Mouse (Mus musculus) heart, embryonic 15.5 days (tissue): ENCODE data around the gene Mrtfa. TPM values are rescaled to one million over a fixed set of nuclear protein-coding genes. Genes with fewer than 3 reads are reported as not detected.

ENCODE experiments used
- ATAC-seq: fragments of 200-750 bp; cut with Nextera tagmentation; replicated peaks from 2 replicates; pipeline ENCODE4 v1.8.0; 2017; ENCODE audit warnings: low read depth, moderate TSS enrichment; ENCODE audit not compliant: insufficient number of reproducible peaks, insufficient read depth, low FRiP score
- H3K27ac ChIP-seq: fragments of 300-500 bp; sonication (generic); 2 replicates; pipeline ENCODE4 v1.5.1; 2015; ENCODE audit warnings: mild to moderate bottlenecking, inconsistent platforms
- H3K27me3 ChIP-seq: fragments of 300-500 bp; sonication (generic); 2 replicates; pipeline ENCODE4 v1.6.1; 2015; ENCODE audit warnings: inconsistent platforms
- H3K36me3 ChIP-seq: fragments of 300-500 bp; sonication (generic); 2 replicates; pipeline ENCODE4 v1.6.1; 2015; ENCODE audit warnings: mild to moderate bottlenecking, inconsistent platforms
- H3K4me1 ChIP-seq: fragments of 300-500 bp; sonication (generic); replicated peaks from 2 replicates; pipeline ENCODE4 v1.6.1; 2015; ENCODE audit warnings: inconsistent platforms
- H3K4me2 ChIP-seq: fragments of 300-500 bp; sonication (generic); 2 replicates; pipeline ENCODE4 v1.6.1; 2015; ENCODE audit warnings: inconsistent platforms, mild to moderate bottlenecking, moderate library complexity
- H3K4me3 ChIP-seq: fragments of 300-500 bp; sonication (generic); 2 replicates; pipeline ENCODE4 v1.5.1; 2015; ENCODE audit warnings: mild to moderate bottlenecking, inconsistent platforms
- H3K9ac ChIP-seq: fragments of 300-500 bp; sonication (generic); 2 replicates; pipeline ENCODE4 v1.6.1; 2015; ENCODE audit warnings: mild to moderate bottlenecking, inconsistent platforms
- H3K9me3 ChIP-seq: fragments of 300-500 bp; sonication (generic); replicated peaks from 2 replicates; pipeline ENCODE4 v1.6.1; 2016; ENCODE audit warnings: inconsistent platforms
- WGBS: fragments of 180-500 bp; shearing (Covaris S2); methylation state at CpG from one replicate; pipeline ENCODE4 v1.1.7; 2015; ENCODE audit warnings: mixed read lengths; 5-methylcytosine and 5-hydroxymethylcytosine counted together
- polyA plus RNA-seq: library from polyadenylated mRNA; unstranded; fragments of >200 nt; fragmentation: Nextera tagmentation; extraction: Ambion mirVana; gene quantifications from 2 replicates; pipeline ENCODE4 v1.2.1, GENCODE M21; 2015

Mrtfa gene
- polyA plus RNA-seq, 1 experiment from 2014 or later: 11.4 TPM

- H3K4me1 ChIP-seq: peaks cover 10% of the 10 kb centered on the region; the same call in 1 of the 2 replicates
- no peaks in the 10 kb centered on the region for H3K36me3 ChIP-seq
- H3K27ac ChIP-seq: no peak overlapping the region
- H3K9ac ChIP-seq: no peak overlapping the region
- 97% methylated on average over 3 of the region's 3 CpGs for WGBS
- H3K4me2 ChIP-seq: no peak overlapping the region
- no peaks in the 10 kb centered on the region for H3K9me3 ChIP-seq
- ATAC-seq: no peak
- H3K4me3 ChIP-seq: no peak overlapping the region
- no peaks in the 10 kb centered on the region for H3K27me3 ChIP-seq
Observed at GRCm38 (mm10) chr15:81155845-81156244, 34.7 kb downstream of the Mrtfa start.

- H3K9ac ChIP-seq: no peak overlapping the region
- no peaks in the 10 kb centered on the region for H3K9me3 ChIP-seq
- H3K36me3 ChIP-seq: no peaks in the 10 kb centered on the region
- H3K27ac ChIP-seq: no peak overlapping the region
- H3K4me3 ChIP-seq: no peak overlapping the region
- WGBS: 75% methylated on average over 2 of the region's 2 CpGs
- H3K4me1 ChIP-seq: peaks cover 10% of the 10 kb centered on the region; the same call in 1 of the 2 replicates
- no peak overlapping the region for H3K4me2 ChIP-seq
- H3K27me3 ChIP-seq: no peaks in the 10 kb centered on the region
- no peak for ATAC-seq
Observed at GRCm38 (mm10) chr15:81154846-81155624, 35.5 kb downstream of the Mrtfa start.

DNA sequence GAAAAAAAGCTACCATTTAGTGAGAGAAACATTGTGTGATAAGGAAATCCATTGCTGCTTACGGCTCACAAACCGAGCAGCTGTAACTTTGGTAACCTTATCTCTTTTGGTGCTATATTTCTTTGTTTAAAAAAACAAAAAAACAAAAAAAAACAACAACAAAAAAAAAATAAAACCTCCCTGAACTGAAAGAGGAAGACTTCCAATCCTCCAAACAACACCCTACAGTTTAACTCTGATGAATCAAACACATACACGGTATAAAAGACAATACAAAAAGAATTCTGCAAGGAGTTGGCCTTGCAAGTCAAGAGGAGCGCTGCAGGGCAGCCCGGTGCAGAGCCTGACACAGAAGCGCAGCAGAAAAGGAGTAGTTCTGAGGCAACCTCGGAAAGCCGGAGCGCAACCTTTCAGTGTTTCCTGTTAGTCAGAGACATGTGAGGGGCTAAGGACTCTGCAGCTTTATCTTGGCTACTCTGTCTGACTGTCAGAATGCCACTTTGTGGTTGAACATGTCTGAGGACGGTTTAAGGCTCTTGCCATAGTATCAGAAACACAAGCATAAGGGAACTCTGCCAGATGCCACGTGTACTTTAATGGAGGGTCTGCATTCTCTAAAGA, 48.5 kb downstream of the Mrtfa start:
- Histone ChIP-seq H3K4me2 (no peak overlapping the region), H3K27me3 (no peaks in the 10 kb centered on the region), H3K4me1 (peaks cover 12% of the 10 kb centered on the region), H3K36me3 (no peaks in the 10 kb centered on the region), H3K4me3 (no peak overlapping the region), H3K9me3 (no peaks in the 10 kb centered on the region), H3K27ac (no peak overlapping the region), H3K9ac (no peak overlapping the region)
- no peak for ATAC-seq
- 58% methylated on average over 11 of the region's 11 CpGs for WGBS

DNA sequence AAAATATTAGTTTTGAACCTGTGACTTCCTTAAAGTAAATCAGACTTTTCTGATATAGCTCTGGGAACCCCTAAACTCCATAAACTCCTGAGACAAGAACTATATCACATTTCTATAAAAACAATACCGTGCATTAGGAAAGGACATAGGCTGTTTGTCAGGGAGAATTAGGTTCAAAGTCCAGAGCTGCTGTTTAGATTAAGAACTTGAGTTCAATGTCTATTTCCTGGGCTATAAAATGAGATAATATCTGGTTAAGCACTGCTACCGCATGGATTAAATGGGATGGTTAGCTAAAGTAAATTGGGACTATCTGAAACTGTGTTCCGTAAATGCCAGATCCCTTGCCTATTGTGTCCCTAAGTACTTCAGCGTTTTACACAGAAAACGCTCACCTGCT, 50.6 kb downstream of the Mrtfa start:
- Histone ChIP-seq H3K4me2 (no peak overlapping the region), H3K9ac (no peak overlapping the region)
- WGBS: 86% methylated on average over 5 of the region's 5 CpGs

GRCm38 (mm10) chr15:81137298-81137697, 53.3 kb downstream of the Mrtfa start:
- no peak overlapping the region for H3K9ac ChIP-seq
- peaks cover 13% of the 10 kb centered on the region for H3K4me1 ChIP-seq
- no peaks in the 10 kb centered on the region for H3K9me3 ChIP-seq
- no peak overlapping the region for H3K4me2 ChIP-seq
- H3K36me3 ChIP-seq: no peaks in the 10 kb centered on the region
- no peak overlapping the region for H3K4me3 ChIP-seq
- WGBS: 35% methylated on average over 6 of the region's 6 CpGs
- ATAC-seq: no peak
- no peak overlapping the region for H3K27ac ChIP-seq
- H3K27me3 ChIP-seq: no peaks in the 10 kb centered on the region

More for the DNA sequence above, 50.6 kb downstream of the Mrtfa start:
- no peaks in the 10 kb centered on the region for H3K36me3 ChIP-seq
- H3K4me3 ChIP-seq: no peak overlapping the region
- H3K4me1 ChIP-seq: peaks cover 13% of the 10 kb centered on the region
- no peak for ATAC-seq
- H3K27ac ChIP-seq: no peak overlapping the region
- no peaks in the 10 kb centered on the region for H3K27me3 ChIP-seq
- H3K9me3 ChIP-seq: no peaks in the 10 kb centered on the region

DNA sequence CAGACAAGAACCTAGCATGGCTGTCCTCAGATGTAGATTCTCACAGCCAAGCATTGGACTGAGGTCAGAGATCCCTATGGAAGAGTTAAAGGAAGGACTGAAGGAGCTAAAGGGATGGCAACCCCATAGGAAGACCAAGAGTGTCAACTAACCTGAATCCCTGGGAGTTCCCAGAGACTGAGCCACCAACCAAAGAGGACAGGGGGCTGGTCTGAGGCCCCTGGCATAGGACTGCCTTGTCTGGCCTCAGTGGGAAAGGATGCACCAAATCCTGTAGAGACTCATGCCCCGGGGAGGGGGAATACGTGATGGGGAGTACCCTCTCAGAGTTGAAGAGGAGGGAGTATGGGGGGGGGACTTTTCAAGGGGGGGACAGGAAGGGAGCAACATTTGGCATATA, 56.8 kb downstream of the Mrtfa start:
- WGBS: 92% methylated on average over 2 of the region's 2 CpGs
- H3K4me1 ChIP-seq: peaks cover 13% of the 10 kb centered on the region

DNA sequence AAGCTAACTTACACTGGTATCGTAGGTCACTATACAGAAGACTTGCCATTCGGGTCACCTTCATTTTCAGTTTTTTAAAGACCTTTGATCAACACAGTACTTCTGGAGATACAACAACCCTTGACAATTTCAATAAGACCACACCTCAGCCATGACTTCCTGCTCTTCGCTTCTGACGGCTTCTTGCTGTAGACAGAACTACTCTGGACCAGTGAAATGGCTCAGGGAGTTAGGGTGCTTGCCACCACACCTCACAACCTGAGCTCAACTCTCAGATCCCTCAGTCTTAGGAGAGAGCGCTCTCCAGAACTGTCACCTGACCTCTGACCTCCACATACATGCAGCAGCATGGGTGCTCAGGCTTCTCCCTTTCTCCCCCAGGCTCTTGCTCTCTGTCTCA, 59.4 kb downstream of the Mrtfa start:
- Histone ChIP-seq H3K9ac (no peak overlapping the region), H3K4me1 (0 out of 2 replicates have a peak, but pooled peaks cover 2% of the 10 kb centered on the region), H3K4me3 (no peak overlapping the region), H3K4me2 (no peak overlapping the region), H3K36me3 (no peaks in the 10 kb centered on the region), H3K27me3 (no peaks in the 10 kb centered on the region), H3K27ac (no peak overlapping the region), H3K9me3 (no peaks in the 10 kb centered on the region)
- no peak for ATAC-seq
- WGBS: 89% methylated on average over 5 of the region's 5 CpGs

More for the DNA sequence above, 56.8 kb downstream of the Mrtfa start:
- Histone ChIP-seq H3K4me2 (no peak overlapping the region), H3K4me3 (no peak overlapping the region), H3K9ac (no peak overlapping the region), H3K9me3 (no peaks in the 10 kb centered on the region), H3K27ac (no peak overlapping the region), H3K36me3 (no peaks in the 10 kb centered on the region), H3K27me3 (no peaks in the 10 kb centered on the region)
- ATAC-seq: no peak

DNA sequence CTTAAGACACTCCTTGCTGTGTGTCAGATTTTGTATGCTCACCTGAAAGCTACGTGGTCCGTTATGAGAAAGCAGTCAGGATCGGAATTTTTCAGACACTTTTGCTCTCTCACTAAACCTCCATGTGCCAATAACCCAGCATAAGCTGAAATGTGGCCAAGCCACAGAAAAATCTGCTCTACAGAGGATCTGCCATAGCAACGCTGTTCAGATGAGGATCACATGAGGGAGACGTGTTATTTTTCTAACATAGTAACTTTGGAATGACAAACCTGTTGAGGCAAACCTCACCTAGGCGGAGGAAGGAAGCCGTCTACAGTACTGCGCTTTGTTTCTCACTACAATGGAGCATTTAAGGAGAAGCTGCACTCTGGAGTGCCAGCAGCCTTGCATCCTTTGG, 60.6 kb downstream of the Mrtfa start:
- WGBS: 84% methylated on average over 8 of the region's 8 CpGs
- ATAC-seq: no peak
- no peaks in the 10 kb centered on the region for H3K9me3 ChIP-seq
- H3K4me3 ChIP-seq: no peak overlapping the region
- H3K36me3 ChIP-seq: no peaks in the 10 kb centered on the region
- H3K4me2 ChIP-seq: no peak overlapping the region
- H3K27ac ChIP-seq: no peak overlapping the region
- no peaks in the 10 kb centered on the region for H3K27me3 ChIP-seq
- 0 out of 2 replicates have a peak, but pooled peaks cover 2% of the 10 kb centered on the region for H3K4me1 ChIP-seq
- no peak overlapping the region for H3K9ac ChIP-seq

- H3K9ac ChIP-seq: no peak overlapping the region
- no peaks in the 10 kb centered on the region for H3K9me3 ChIP-seq
- WGBS: 74% methylated on average over 5 of the region's 5 CpGs
- H3K4me3 ChIP-seq: no peak overlapping the region
- no peak overlapping the region for H3K4me2 ChIP-seq
- H3K27me3 ChIP-seq: no peaks in the 10 kb centered on the region
- H3K4me1 ChIP-seq: 0 out of 2 replicates have a peak, but pooled peaks cover 2% of the 10 kb centered on the region
- no peak for ATAC-seq
- no peaks in the 10 kb centered on the region for H3K36me3 ChIP-seq
- H3K27ac ChIP-seq: no peak overlapping the region
Observed at GRCm38 (mm10) chr15:81128155-81128838, 62.3 kb downstream of the Mrtfa start.

DNA sequence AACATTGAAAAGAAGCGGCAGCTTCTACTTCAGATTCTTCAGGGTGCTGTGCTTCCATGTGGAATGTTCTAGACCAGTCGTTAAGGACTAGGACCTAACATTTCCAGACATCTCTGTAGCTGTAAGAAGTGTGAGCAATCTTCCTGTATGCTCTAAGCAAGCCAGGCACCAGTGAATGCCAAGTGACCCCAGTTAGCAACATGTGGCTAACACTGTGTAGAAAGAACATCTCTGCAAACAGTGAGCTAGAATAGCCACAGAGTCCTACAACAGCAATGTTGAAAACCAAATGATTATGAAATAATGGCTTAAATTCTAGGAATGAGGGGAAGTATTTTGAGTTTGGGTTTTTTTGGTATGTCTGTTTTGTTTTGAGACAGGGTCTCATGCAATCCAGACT, 66.3 kb downstream of the Mrtfa start:
- Histone ChIP-seq H3K27ac (no peak overlapping the region), H3K36me3 (no peaks in the 10 kb centered on the region), H3K4me1 (0 out of 2 replicates have a peak, but pooled peaks cover 2% of the 10 kb centered on the region), H3K9ac (no peak overlapping the region), H3K27me3 (no peaks in the 10 kb centered on the region), H3K4me3 (no peak overlapping the region), H3K9me3 (no peaks in the 10 kb centered on the region), H3K4me2 (no peak overlapping the region)
- no peak for ATAC-seq
- WGBS: 91% methylated on average over 2 of the region's 2 CpGs

DNA sequence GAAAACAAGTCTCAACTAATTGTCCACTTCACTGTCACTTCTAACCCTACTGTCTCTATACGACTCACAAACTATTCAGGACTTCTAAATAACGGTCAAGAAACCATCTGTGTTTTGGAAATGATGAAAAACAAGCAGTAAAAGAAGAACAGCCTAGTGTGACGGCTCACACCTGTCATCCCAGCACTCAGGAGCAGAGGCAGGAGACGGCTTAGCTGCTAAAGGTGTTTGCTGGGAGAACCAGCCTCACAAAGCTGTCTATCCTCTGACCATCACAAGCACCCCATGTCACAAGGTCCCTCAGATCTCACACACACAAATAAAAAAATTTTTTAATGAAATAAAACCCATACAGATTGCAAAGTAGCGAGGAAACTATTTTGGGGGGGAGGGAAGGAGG, 67.4 kb downstream of the Mrtfa start:
- Histone ChIP-seq H3K4me2 (no peak overlapping the region), H3K36me3 (no peaks in the 10 kb centered on the region), H3K27ac (no peak overlapping the region), H3K4me3 (no peak overlapping the region), H3K9ac (no peak overlapping the region), H3K27me3 (no peaks in the 10 kb centered on the region), H3K9me3 (no peaks in the 10 kb centered on the region), H3K4me1 (no peaks in the 10 kb centered on the region)
- ATAC-seq: no peak
- WGBS: 81% methylated on average over 5 of the region's 5 CpGs
